Mouse (Mus musculus) liver, embryonic 15.5 days (tissue): ENCODE measurements around the gene Josd2. TPM values are rescaled to one million over a fixed set of nuclear protein-coding genes. Genes with fewer than 3 reads are reported as not detected.

Source experiments
- ATAC-seq: fragments of 200-750 bp; cut with Nextera tagmentation; 2 replicates; pipeline ENCODE4 v1.8.0; 2017; ENCODE audit warnings: moderate number of reproducible peaks, mild to moderate bottlenecking, moderate library complexity; ENCODE audit not compliant: insufficient read depth
- H3K27ac ChIP-seq: fragments of 300-500 bp; sonication (generic); replicated peaks from 2 replicates; pipeline ENCODE4 v1.5.1; 2015; ENCODE audit warnings: mild to moderate bottlenecking, inconsistent platforms
- H3K27me3 ChIP-seq: fragments of 300-500 bp; sonication (generic); 2 replicates; pipeline ENCODE4 v1.6.1; 2015; ENCODE audit warnings: mild to moderate bottlenecking, inconsistent platforms
- H3K36me3 ChIP-seq: fragments of 300-500 bp; sonication (generic); replicated peaks from 2 replicates; pipeline ENCODE4 v1.6.1; 2015; ENCODE audit warnings: moderate library complexity, mild to moderate bottlenecking, inconsistent platforms
- H3K4me1 ChIP-seq: fragments of 300-500 bp; sonication (generic); replicated peaks from 2 replicates; pipeline ENCODE4 v1.6.1; 2015; ENCODE audit warnings: inconsistent platforms
- H3K4me2 ChIP-seq: fragments of 300-500 bp; sonication (generic); 2 replicates; pipeline ENCODE4 v1.6.1; 2015; ENCODE audit warnings: moderate library complexity, mild to moderate bottlenecking, inconsistent platforms
- H3K4me3 ChIP-seq: fragments of 300-500 bp; sonication (generic); replicated peaks from 2 replicates; pipeline ENCODE4 v1.5.1; 2015; ENCODE audit warnings: mild to moderate bottlenecking, inconsistent platforms
- H3K9ac ChIP-seq: fragments of 300-500 bp; sonication (generic); 2 replicates; pipeline ENCODE4 v1.6.1; 2015; ENCODE audit warnings: moderate library complexity, mild to moderate bottlenecking, inconsistent platforms
- H3K9me3 ChIP-seq: fragments of 300-500 bp; sonication (generic); replicated peaks from 2 replicates; pipeline ENCODE4 v1.6.1; 2016; ENCODE audit warnings: inconsistent platforms
- WGBS: fragments of 180-500 bp; shearing (Covaris S2); methylation state at CpG from one replicate; pipeline ENCODE4 v1.1.7; 2015; ENCODE audit warnings: mixed read lengths; ENCODE audit not compliant: insufficient replicate concordance; 5-methylcytosine and 5-hydroxymethylcytosine counted together
- polyA plus RNA-seq: library from polyadenylated mRNA; unstranded; fragments of >200 nt; fragmentation: Nextera tagmentation; extraction: Ambion mirVana; gene quantifications from 2 replicates; pipeline ENCODE4 v1.2.1, GENCODE M21; 2015

The Josd2 gene
- polyA plus RNA-seq, 1 experiment from 2014 or later: 175 TPM

GRCm38 (mm10) chr7:44475046-44475614 lies 7.3 kb downstream of the Josd2 start:
- no peaks in the 10 kb centered on the region for H3K9me3 ChIP-seq
- no peak overlapping the region for H3K9ac ChIP-seq
- H3K27ac ChIP-seq: no peak overlapping the region
- no peak for ATAC-seq
- peaks cover 75% of the 10 kb centered on the region for H3K27me3 ChIP-seq
- H3K4me1 ChIP-seq: peaks cover 61% of the 10 kb centered on the region
- H3K4me2 ChIP-seq: no peak overlapping the region
- WGBS: 25% methylated on average over 5 of the region's 5 CpGs
- peaks cover 16% of the 10 kb centered on the region for H3K36me3 ChIP-seq
- H3K4me3 ChIP-seq: no peak overlapping the region

GRCm38 (mm10) chr7:44482836-44483435 lies 15.2 kb downstream of the Josd2 start:
- Histone ChIP-seq H3K4me1 (peaks cover 58% of the 10 kb centered on the region), H3K4me2 (peak overlapping the region; percentile 72), H3K9me3 (no peaks in the 10 kb centered on the region), H3K36me3 (no peaks in the 10 kb centered on the region), H3K9ac (peak overlapping the region; percentile 58), H3K4me3 (peak overlapping the region; percentile 22), H3K27me3 (peaks cover 43% of the 10 kb centered on the region), H3K27ac (peak overlapping the region; percentile 91)
- ATAC-seq: peak; percentile 97
- 43% methylated on average over 3 of the region's 3 CpGs for WGBS

- Histone ChIP-seq H3K4me3 (no peak overlapping the region), H3K4me2 (no peak overlapping the region), H3K36me3 (0 out of 2 replicates have a peak, but pooled peaks cover 6% of the 10 kb centered on the region), H3K4me1 (peaks cover 49% of the 10 kb centered on the region), H3K9me3 (no peaks in the 10 kb centered on the region), H3K27ac (peak overlapping the region; percentile 71), H3K9ac (no peak overlapping the region), H3K27me3 (peaks cover 31% of the 10 kb centered on the region)
- ATAC-seq: no peak
- WGBS: 87% methylated on average over 1 of the region's 1 CpGs
Observed at GRCm38 (mm10) chr7:44484109-44484508, 16.3 kb downstream of the Josd2 start.

- no peaks in the 10 kb centered on the region for H3K9me3 ChIP-seq
- H3K4me3 ChIP-seq: no peak overlapping the region
- WGBS: 40% methylated on average over 5 of the region's 5 CpGs
- H3K27me3 ChIP-seq: peaks cover 22% of the 10 kb centered on the region
- H3K4me2 ChIP-seq: no peak overlapping the region
- no peak; the same call in 1 of the 2 replicates for ATAC-seq
- H3K9ac ChIP-seq: no peak overlapping the region
- H3K27ac ChIP-seq: peak overlapping the region; percentile 71
- H3K4me1 ChIP-seq: peaks cover 49% of the 10 kb centered on the region
- H3K36me3 ChIP-seq: peaks cover 13% of the 10 kb centered on the region
Observed at GRCm38 (mm10) chr7:44484841-44485571, 17.2 kb downstream of the Josd2 start.

GRCm38 (mm10) chr7:44485572-44486195 lies 17.9 kb downstream of the Josd2 start:
- no peaks in the 10 kb centered on the region for H3K9me3 ChIP-seq
- no peak overlapping the region for H3K4me2 ChIP-seq
- WGBS: 64% methylated on average over 7 of the region's 7 CpGs
- no peak for ATAC-seq
- H3K4me3 ChIP-seq: no peak overlapping the region
- H3K27me3 ChIP-seq: peaks cover 15% of the 10 kb centered on the region
- H3K9ac ChIP-seq: no peak overlapping the region
- H3K36me3 ChIP-seq: peaks cover 20% of the 10 kb centered on the region
- H3K27ac ChIP-seq: no peak overlapping the region
- peaks cover 42% of the 10 kb centered on the region for H3K4me1 ChIP-seq

GRCm38 (mm10) chr7:44486927-44487575 lies 19.3 kb downstream of the Josd2 start:
- Histone ChIP-seq H3K36me3 (peaks cover 33% of the 10 kb centered on the region), H3K9ac (no peak overlapping the region), H3K4me3 (no peak overlapping the region), H3K4me1 (peaks cover 30% of the 10 kb centered on the region), H3K27me3 (peaks cover 5% of the 10 kb centered on the region; the same call in 1 of the 2 replicates), H3K27ac (no peak overlapping the region), H3K4me2 (no peak overlapping the region), H3K9me3 (no peaks in the 10 kb centered on the region)
- no peak for ATAC-seq
- 71% methylated on average over 13 of the region's 13 CpGs for WGBS

- no peak overlapping the region for H3K27ac ChIP-seq
- no peaks in the 10 kb centered on the region for H3K9me3 ChIP-seq
- H3K4me1 ChIP-seq: peaks cover 21% of the 10 kb centered on the region
- H3K9ac ChIP-seq: no peak overlapping the region
- 82% methylated on average over 7 of the region's 7 CpGs for WGBS
- ATAC-seq: no peak
- no peak overlapping the region for H3K4me3 ChIP-seq
- H3K36me3 ChIP-seq: peaks cover 42% of the 10 kb centered on the region
- H3K4me2 ChIP-seq: no peak overlapping the region
- H3K27me3 ChIP-seq: no peaks in the 10 kb centered on the region
Observed at GRCm38 (mm10) chr7:44487936-44488335, 20.2 kb downstream of the Josd2 start.

- H3K27ac ChIP-seq: no peak overlapping the region
- no peak overlapping the region for H3K4me2 ChIP-seq
- H3K9me3 ChIP-seq: no peaks in the 10 kb centered on the region
- H3K9ac ChIP-seq: no peak overlapping the region
- 79% methylated on average over 8 of the region's 8 CpGs for WGBS
- no peak overlapping the region for H3K4me3 ChIP-seq
- H3K4me1 ChIP-seq: peaks cover 15% of the 10 kb centered on the region
- no peaks in the 10 kb centered on the region for H3K27me3 ChIP-seq
- peaks cover 48% of the 10 kb centered on the region for H3K36me3 ChIP-seq
- no peak for ATAC-seq
Observed at GRCm38 (mm10) chr7:44488545-44488944, 20.8 kb downstream of the Josd2 start.

GRCm38 (mm10) chr7:44490281-44490680 lies 22.5 kb downstream of the Josd2 start:
- Histone ChIP-seq H3K27ac (no peak overlapping the region), H3K9me3 (no peaks in the 10 kb centered on the region), H3K4me1 (peaks cover 14% of the 10 kb centered on the region), H3K4me2 (no peak overlapping the region), H3K9ac (no peak overlapping the region), H3K36me3 (peaks cover 60% of the 10 kb centered on the region), H3K4me3 (no peak overlapping the region), H3K27me3 (no peaks in the 10 kb centered on the region)
- 79% methylated on average over 4 of the region's 4 CpGs for WGBS
- ATAC-seq: no peak

- WGBS: 84% methylated on average over 5 of the region's 5 CpGs
- H3K36me3 ChIP-seq: peaks cover 60% of the 10 kb centered on the region
Observed at GRCm38 (mm10) chr7:44491391-44491790, 23.6 kb downstream of the Josd2 start.

More at GRCm38 (mm10) chr7:44491391-44491790, 23.6 kb downstream of the Josd2 start:
- H3K4me3 ChIP-seq: no peak overlapping the region
- no peak overlapping the region for H3K27ac ChIP-seq
- H3K4me1 ChIP-seq: peaks cover 21% of the 10 kb centered on the region
- no peaks in the 10 kb centered on the region for H3K9me3 ChIP-seq
- ATAC-seq: no peak
- H3K9ac ChIP-seq: no peak overlapping the region
- no peak overlapping the region for H3K4me2 ChIP-seq
- no peaks in the 10 kb centered on the region for H3K27me3 ChIP-seq
